Mouse (Mus musculus): ENCODE results near the gene Zfp277. TPM values are rescaled to one million over a fixed set of nuclear protein-coding genes. Genes with fewer than 3 reads are reported as not detected.

The Zfp277 gene
- polyA plus RNA-seq, 1 experiment = 2.7 TPM

DNA sequence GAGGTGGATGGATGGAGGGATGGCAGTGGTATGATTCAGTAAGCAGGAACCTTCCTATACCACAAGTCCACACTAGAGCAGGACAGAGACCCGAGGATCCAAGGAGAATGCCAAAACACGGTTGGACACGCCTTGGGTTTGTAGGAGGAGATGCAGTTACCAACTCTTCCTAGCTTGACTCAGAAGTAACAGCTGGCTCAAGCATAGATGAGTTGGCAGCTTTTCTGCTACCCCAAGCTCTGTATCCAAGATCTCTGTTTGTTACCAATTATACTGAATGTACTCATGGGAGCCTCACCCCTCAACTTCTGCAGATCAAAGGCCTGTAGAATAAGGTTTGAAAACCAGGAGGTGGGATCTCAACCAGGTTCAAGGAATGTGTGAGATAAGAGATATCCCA lies 114.2 kb downstream of the Zfp277 start:
- WGBS = 91% methylated on average over 3 of the region's 3 CpGs
- no peak overlapping the region for H3K27ac ChIP-seq (ENCODE audit: insufficient read depth, low read length)
- no peak overlapping the region for H3K4me3 ChIP-seq (ENCODE audit: extremely low read depth, insufficient read depth, insufficient read length)
- peaks cover 3% of the 10 kb centered on the region for H3K36me3 ChIP-seq (ENCODE audit: control insufficient read depth, insufficient read depth, low read length)
- no peaks in the 10 kb centered on the region for H3K4me1 ChIP-seq (ENCODE audit: control insufficient read depth, insufficient read depth, insufficient read length)
- TF ChIP-seq CTCF (IDR thresholded peaks at IDR 0.05; ENCODE audit: extremely low read depth, insufficient read depth, insufficient read length, insufficient replicate concordance) (no peak), POLR2A (IDR thresholded peaks at IDR 0.05; ENCODE audit: low read depth, low read length) (no peak)
- DNase-seq (ENCODE audit: low read depth in 1 of 2, low spot score in 2 of 2) = no peak
- no peaks in the 10 kb centered on the region for H3K27me3 ChIP-seq (ENCODE audit: control insufficient read depth, insufficient read depth, low read length)

DNA sequence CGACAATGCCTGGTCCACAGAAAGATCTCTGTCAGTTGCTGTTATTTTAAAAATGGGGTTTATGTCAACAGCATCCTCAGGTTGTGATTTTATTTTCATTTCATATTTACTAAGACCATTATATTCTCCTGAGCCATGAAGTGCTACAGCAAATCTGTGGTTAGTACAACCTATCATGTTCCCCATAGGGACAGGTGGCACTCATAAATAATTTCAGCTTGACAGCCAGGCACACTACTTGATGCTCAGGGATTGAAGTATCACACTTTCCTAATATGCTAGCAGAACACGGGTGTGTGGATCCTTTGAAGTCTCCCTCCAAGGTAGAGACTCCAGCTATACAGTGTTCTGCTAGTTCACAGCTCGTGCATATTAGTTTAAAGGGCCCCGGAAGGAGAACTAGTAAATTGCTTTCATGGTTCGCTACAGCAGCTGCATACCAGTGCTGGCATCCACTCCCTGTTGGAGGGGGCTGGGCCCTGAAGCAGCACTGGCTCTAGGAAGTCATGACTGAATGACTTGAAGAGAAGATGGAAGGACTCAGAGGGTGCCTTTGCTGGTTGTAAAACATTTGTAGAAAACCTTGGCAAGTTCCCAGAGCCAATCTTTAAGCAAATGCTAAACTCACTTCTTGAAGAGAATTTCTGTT lies 118.6 kb downstream of the Zfp277 start:
- WGBS = 82% methylated on average over 5 of the region's 5 CpGs
- no peak overlapping the region for H3K27ac ChIP-seq (ENCODE audit: insufficient read depth, low read length)
- H3K4me1 ChIP-seq (ENCODE audit: control insufficient read depth, insufficient read depth, insufficient read length) = no peaks in the 10 kb centered on the region
- no peak overlapping the region for H3K4me3 ChIP-seq (ENCODE audit: extremely low read depth, insufficient read depth, insufficient read length)
- peaks cover 8% of the 10 kb centered on the region for H3K36me3 ChIP-seq (ENCODE audit: control insufficient read depth, insufficient read depth, low read length)
- no peak for TF ChIP-seq CTCF (IDR thresholded peaks at IDR 0.05; ENCODE audit: extremely low read depth, insufficient read depth, insufficient read length, insufficient replicate concordance)
- no peaks in the 10 kb centered on the region for H3K27me3 ChIP-seq (ENCODE audit: control insufficient read depth, insufficient read depth, low read length)
- no peak for DNase-seq (ENCODE audit: low read depth in 1 of 2, low spot score in 2 of 2)

DNA sequence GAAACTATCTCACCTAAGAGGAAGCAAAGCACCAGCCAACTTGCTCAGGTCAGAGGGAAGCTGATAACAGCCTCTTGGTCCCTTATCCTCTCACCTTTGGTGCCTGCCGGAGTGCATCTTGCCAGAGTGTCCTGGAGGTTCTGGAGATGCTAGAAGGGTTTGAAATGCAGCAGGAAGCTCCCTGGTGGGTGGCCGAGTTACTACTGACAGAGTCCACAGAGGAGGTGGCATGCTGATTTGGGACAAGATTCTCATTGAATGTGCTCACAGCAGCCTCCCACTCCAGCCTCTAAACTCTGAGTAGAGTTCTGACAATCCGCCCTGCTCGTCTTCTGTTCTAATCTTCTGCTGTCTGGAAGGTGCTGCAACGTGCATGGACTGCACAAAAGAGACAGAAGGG lies 120.1 kb downstream of the Zfp277 start:
- no peak for TF ChIP-seq POLR2A (IDR thresholded peaks at IDR 0.05; ENCODE audit: low read depth, low read length)
- TF ChIP-seq CTCF (IDR thresholded peaks at IDR 0.05; ENCODE audit: extremely low read depth, insufficient read depth, insufficient read length, insufficient replicate concordance) = no peak
- WGBS = 88% methylated on average over 5 of the region's 5 CpGs

DNA sequence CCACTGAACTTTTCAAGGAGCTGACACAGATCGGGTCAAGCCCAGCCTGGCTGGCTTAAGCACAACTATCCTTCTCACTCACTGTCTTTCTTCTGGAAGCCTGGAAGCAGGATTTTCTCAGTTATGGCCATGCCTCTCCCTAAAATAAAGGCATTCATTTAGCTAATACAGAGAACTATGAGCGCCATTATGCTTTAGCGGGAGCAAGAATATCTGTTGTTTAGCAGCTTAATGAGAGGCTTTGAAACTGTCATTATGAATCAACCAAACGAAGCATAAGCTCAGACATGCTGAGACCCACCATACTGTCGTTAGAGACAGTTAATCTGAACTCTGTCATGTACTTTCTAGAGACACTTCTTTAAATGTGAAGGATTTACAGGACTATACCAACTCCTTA lies 120.9 kb downstream of the Zfp277 start:
- H3K27me3 ChIP-seq (ENCODE audit: control insufficient read depth, insufficient read depth, low read length) = no peaks in the 10 kb centered on the region
- DNase-seq (ENCODE audit: low read depth in 1 of 2, low spot score in 2 of 2) = no peak
- TF ChIP-seq CTCF (IDR thresholded peaks at IDR 0.05; ENCODE audit: extremely low read depth, insufficient read depth, insufficient read length, insufficient replicate concordance) (no peak), POLR2A (IDR thresholded peaks at IDR 0.05; ENCODE audit: low read depth, low read length) (no peak)
- H3K27ac ChIP-seq (ENCODE audit: insufficient read depth, low read length) = no peak overlapping the region
- H3K4me3 ChIP-seq (ENCODE audit: extremely low read depth, insufficient read depth, insufficient read length) = no peak overlapping the region
- peaks cover 12% of the 10 kb centered on the region for H3K36me3 ChIP-seq (ENCODE audit: control insufficient read depth, insufficient read depth, low read length)
- no peaks in the 10 kb centered on the region for H3K4me1 ChIP-seq (ENCODE audit: control insufficient read depth, insufficient read depth, insufficient read length)
- WGBS = 92% methylated on average over 5 of the region's 5 CpGs

More for the DNA sequence above, 120.1 kb downstream of the Zfp277 start:
- H3K4me3 ChIP-seq (ENCODE audit: extremely low read depth, insufficient read depth, insufficient read length) = no peak overlapping the region
- DNase-seq (ENCODE audit: low read depth in 1 of 2, low spot score in 2 of 2) = no peak
- H3K36me3 ChIP-seq (ENCODE audit: control insufficient read depth, insufficient read depth, low read length) = peaks cover 11% of the 10 kb centered on the region
- H3K27ac ChIP-seq (ENCODE audit: insufficient read depth, low read length) = no peak overlapping the region
- H3K4me1 ChIP-seq (ENCODE audit: control insufficient read depth, insufficient read depth, insufficient read length) = no peaks in the 10 kb centered on the region
- no peaks in the 10 kb centered on the region for H3K27me3 ChIP-seq (ENCODE audit: control insufficient read depth, insufficient read depth, low read length)

DNA sequence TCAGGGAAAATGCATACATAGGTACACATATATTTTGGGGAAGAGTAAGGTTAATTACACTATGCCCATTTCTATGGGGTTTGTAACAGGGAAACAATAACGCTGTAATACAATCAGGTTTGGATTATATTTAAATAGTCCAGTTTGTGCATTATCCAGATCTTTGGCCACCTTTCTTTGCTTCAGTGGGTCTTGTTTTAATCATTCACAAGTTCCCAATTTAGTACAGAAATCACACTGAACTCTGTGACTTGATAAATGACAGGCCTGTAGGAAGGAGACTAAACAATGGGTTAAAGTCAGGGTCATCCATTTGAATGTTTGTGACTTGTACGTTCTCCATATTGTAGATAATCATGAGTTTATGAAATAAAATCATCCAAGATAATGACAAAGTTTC lies 130.6 kb downstream of the Zfp277 start:
- no peak for DNase-seq (ENCODE audit: low read depth in 1 of 2, low spot score in 2 of 2)
- no peak for TF ChIP-seq CTCF (IDR thresholded peaks at IDR 0.05; ENCODE audit: extremely low read depth, insufficient read depth, insufficient read length, insufficient replicate concordance)
- no peak for TF ChIP-seq POLR2A (IDR thresholded peaks at IDR 0.05; ENCODE audit: low read depth, low read length)
- H3K4me3 ChIP-seq (ENCODE audit: extremely low read depth, insufficient read depth, insufficient read length) = no peak overlapping the region
- no peaks in the 10 kb centered on the region for H3K27me3 ChIP-seq (ENCODE audit: control insufficient read depth, insufficient read depth, low read length)
- no peak overlapping the region for H3K27ac ChIP-seq (ENCODE audit: insufficient read depth, low read length)
- WGBS = 93% methylated on average over 2 of the region's 2 CpGs
- H3K4me1 ChIP-seq (ENCODE audit: control insufficient read depth, insufficient read depth, insufficient read length) = no peaks in the 10 kb centered on the region
- H3K36me3 ChIP-seq (ENCODE audit: control insufficient read depth, insufficient read depth, low read length) = peaks cover 6% of the 10 kb centered on the region; the same call in 1 of the 2 replicates

DNA sequence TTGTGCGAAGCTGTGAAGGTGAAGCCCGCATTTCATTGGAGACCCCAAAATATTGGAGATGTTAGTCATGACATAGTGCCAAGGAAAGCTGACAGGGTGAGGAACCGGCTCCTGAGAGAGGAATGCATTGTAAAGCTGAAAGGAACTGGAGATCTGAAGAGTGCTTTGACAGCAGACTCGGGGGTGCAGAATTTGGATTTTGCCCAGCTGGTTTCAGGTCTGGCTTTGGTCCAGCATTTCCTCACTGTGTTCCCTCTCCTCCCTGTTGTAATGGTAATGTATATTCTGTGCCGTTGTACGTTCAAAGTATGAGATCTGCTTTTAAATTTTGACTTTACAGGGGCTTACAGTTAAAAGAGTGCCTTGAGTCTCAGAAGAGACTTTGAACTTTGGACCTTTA lies 141.7 kb downstream of the Zfp277 start:
- TF ChIP-seq CTCF (IDR thresholded peaks at IDR 0.05; ENCODE audit: extremely low read depth, insufficient read depth, insufficient read length, insufficient replicate concordance) = no peak
- no peak for TF ChIP-seq POLR2A (IDR thresholded peaks at IDR 0.05; ENCODE audit: low read depth, low read length)
- DNase-seq (ENCODE audit: low read depth in 1 of 2, low spot score in 2 of 2) = no peak
- 87% methylated on average over 6 of the region's 6 CpGs for WGBS
- Histone ChIP-seq H3K27ac (ENCODE audit: insufficient read depth, low read length) (no peak overlapping the region), H3K4me1 (ENCODE audit: control insufficient read depth, insufficient read depth, insufficient read length) (no peaks in the 10 kb centered on the region), H3K27me3 (ENCODE audit: control insufficient read depth, insufficient read depth, low read length) (no peaks in the 10 kb centered on the region), H3K4me3 (ENCODE audit: extremely low read depth, insufficient read depth, insufficient read length) (no peak overlapping the region), H3K36me3 (ENCODE audit: control insufficient read depth, insufficient read depth, low read length) (no peaks in the 10 kb centered on the region)

DNA sequence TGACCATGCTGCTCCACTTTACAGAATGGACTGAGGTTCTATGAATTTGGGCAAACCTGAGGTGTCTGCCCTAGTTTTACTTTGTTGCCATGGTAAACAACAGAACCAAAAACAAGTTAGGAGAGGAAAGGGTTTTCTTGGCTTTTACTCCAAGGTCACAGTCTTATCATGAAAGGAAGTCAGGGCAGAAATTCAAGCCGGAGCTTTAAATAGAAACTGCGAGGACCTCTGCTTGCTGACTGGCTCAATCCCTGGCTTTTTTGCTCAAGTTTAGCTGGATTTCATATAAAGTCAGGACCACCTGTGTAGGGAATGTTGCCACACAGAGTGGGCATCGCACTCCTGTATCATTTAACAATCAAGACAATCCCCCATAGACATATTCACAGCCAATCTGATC lies 147.1 kb downstream of the Zfp277 start:
- no peak for DNase-seq (ENCODE audit: low read depth in 1 of 2, low spot score in 2 of 2)
- TF ChIP-seq CTCF (IDR thresholded peaks at IDR 0.05; ENCODE audit: extremely low read depth, insufficient read depth, insufficient read length, insufficient replicate concordance) = no peak
- no peak for TF ChIP-seq POLR2A (IDR thresholded peaks at IDR 0.05; ENCODE audit: low read depth, low read length)
- Histone ChIP-seq H3K27ac (ENCODE audit: insufficient read depth, low read length) (no peak overlapping the region), H3K36me3 (ENCODE audit: control insufficient read depth, insufficient read depth, low read length) (no peaks in the 10 kb centered on the region), H3K4me3 (ENCODE audit: extremely low read depth, insufficient read depth, insufficient read length) (no peak overlapping the region), H3K27me3 (ENCODE audit: control insufficient read depth, insufficient read depth, low read length) (no peaks in the 10 kb centered on the region), H3K4me1 (ENCODE audit: control insufficient read depth, insufficient read depth, insufficient read length) (no peaks in the 10 kb centered on the region)
- WGBS = 83% methylated on average over 3 of the region's 3 CpGs
